Mouse (Mus musculus) duodenum, adult 2 months (tissue): ENCODE measurements around the gene Snx32. TPM values are rescaled to one million over a fixed set of nuclear protein-coding genes. Genes with fewer than 3 reads are reported as not detected.

Experiments
- polyA plus RNA-seq: library from polyadenylated mRNA; depleted of rRNA; stranded (reverse); fragments of >200 nt; gene quantifications from 2 replicates; pipeline ENCODE4 v1.2.3, GENCODE M21; 2012; ENCODE audit warnings: low replicate concordance; rRNA removed

The Snx32 gene
- 2.3 and 3.4 TPM in 2 replicates for polyA plus RNA-seq

DNA sequence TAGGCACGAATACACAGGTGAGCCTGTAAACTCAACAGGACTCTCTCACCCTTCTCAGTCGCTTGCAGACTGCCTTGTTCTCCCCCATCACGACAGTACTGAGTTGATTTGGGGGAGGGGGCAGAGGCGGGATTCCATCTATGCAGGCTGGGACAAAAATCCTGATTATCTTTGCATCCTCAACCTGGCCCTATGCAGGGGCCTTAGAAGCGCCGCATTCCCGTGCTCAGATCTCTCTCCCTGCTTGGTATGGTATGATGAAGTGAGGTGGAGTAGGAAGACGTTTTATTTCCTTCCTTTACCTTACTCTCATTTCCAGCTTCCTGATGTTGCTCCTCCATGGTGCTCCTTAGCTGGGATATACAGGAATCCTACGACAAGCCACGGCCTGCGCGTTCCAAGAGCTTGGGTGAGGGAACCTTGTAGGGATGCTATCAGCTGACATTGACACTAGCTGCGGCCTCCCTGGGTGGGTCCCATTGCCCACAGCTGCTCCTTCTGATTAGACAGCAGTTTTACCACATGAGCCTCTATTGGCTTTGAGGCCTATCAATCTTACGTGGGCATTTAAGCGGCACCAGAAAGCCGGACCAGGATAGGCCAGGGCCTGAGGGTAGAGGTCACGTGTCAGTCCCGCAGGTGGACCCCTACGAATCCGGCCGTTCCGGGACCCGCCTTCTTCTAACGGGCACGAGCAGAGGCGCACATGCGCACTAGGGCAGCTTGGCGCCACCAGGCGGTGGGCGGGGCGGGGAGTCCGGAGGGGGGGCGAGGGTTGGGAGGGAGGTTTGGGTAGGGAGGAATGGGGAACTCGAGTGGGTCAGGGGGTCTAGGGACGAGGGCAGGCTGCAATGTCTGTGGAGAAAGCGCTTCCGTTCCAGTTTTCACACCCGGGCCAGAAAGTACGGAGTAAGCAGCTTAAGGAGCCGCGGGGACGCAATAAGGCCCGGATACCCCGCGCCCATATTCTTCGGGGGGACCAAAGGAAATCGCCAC is at the start of gene Snx32:
Gene Snx32, minus strand, starts transcription at position 508 of the 996 bp plus-strand sequence.

DNA sequence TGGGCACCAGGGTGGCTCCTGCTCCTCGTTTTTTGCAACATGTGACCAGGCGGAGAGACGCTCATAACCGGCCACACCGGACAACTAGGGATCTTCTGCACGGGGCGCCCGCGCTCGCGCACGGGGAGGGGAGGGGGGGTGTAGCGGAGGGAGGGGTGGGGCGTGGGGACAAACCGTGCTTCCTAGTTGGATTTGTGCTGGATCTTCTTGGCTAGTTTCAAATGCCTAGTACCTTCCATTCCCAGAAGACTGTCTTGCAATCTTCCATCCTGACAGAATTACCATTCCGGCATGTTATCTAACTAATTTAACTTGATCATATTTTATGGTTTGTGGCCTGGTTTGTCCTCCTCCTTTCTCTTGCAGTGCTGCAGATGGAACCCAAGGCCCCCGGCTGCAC is 6.7 kb downstream of the Snx32 start, which contains the start of gene 1700020D05Rik:
Gene 1700020D05Rik, minus strand, starts transcription at position 101 of the 400 bp plus-strand sequence.

GRCm38 (mm10) chr19:5490313-5490897 is 19.9 kb downstream of the Snx32 start, which contains the start of gene Cfl1:
TSS of gene Cfl1 (plus strand) at chr19:5490455.

DNA sequence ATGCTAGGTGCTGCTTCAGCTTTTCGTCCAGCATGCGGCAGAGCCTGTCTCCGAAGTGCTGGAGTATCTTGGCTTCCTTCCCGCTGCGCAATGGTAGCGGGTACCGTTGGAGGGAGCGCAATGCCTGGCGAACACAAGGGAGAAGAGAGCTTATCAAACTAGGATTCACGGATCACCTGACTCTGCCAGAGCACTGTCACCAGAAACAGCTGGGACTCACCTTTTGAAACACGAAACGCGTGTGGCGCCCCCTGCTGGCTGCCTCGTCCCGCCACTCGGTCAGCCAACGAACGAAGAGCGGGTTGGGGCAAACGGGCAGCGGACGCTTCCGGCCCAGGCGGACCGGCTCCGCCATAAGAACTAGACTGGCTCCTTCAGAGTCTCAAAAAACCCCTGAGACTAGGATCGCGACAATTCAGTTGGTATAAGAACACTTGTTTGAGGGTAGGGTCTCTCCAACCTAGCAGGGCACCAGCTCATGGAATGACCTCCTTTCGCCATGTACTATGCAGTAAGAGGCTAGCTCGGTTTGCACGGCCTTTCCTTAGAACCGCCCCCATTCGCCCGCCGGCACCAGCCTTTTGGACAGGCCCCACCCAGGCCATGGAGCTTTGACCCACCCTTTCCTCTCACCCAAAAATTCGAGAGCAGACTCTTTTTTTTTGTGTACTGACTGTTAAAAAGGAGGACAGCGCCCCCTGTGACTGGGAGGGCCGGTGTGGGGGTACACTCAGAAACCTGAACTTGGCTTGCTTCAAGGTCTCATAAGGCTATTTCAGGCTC is 22.4 kb downstream of the Snx32 start, which contains the start of gene Mus81:
Gene Mus81, minus strand, starts transcription at position 635 of the 783 bp plus-strand sequence.

GRCm38 (mm10) chr19:5473720-5474119 is 36.6 kb downstream of the Snx32 start, which contains the start of gene Efemp2:
TSS of gene Efemp2 (plus strand) at chr19:5473954.

GRCm38 (mm10) chr19:5468374-5468773 is 42.0 kb downstream of the Snx32 start, which contains the start of gene Ctsw:
TSS of gene Ctsw (minus strand) at chr19:5468507.

DNA sequence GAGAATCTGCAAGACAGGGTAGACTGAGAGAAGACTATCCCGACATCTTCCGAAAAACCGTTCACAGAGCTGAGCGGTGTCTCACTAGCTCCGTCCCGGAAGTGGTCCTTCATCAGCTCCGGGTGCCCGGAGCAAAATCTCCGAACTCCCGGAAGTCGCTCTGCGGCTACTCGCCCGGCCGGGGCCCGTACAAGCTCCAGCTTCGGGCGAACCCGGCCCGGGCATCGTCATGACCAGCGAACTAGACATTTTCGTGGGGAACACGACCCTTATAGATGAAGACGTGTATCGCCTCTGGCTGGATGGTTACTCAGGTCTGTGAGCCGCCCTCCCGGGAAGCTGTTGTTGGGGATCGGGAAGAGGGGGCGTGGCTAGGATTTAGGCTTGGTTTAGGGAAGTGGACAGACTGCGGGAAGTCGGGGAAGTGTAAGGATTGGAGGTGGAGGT is 49.9 kb downstream of the Snx32 start, which contains the start of gene Fibp:
Gene Fibp, plus strand, starts transcription at position 151 of the 447 bp plus-strand sequence.

GRCm38 (mm10) chr19:5457746-5458442 is 52.4 kb downstream of the Snx32 start, which contains the start of gene Ccdc85b:
TSS of gene Ccdc85b (minus strand) at chr19:5457894.

DNA sequence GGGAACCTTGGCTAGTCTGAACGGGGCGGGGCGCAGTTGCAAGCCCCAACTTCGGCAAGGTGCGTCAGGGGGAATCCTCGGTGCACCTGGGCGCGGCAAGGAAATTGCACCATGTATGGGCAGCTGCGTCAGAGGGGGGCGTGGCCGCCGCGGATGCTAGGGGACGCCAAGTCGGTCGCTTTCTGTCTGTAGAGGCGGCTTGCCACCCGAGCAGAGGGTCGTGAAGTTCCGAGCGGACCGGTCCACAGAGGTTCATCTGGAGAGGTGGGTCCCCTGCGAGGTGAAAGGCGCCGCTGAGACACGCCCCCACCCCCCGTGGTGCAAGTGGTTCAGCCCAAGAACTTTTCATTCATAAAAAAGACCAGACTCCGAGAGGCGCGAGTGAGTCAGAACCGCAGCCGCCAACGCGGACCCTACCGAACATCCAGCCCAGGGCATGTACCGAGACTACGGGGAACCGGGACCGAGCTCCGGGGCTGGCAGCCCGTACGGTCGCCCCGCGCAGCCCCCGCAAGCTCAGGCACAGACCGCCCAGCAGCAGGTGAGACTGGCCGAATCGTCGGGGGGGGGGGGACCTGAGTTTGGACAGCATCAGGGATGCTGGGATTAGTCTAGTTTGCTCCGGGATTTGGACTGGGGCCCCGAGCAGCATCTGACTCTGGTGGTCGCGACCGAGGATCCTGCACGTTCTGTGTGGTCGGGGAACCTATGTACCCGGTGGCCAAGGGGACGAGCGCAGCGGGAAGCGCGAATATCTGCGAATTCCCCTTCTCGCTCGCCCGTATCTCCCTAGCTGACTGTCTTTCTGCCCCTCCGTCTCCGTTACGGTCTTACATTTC is 62.6 kb downstream of the Snx32 start, which contains the start of gene Fosl1:
Gene Fosl1, plus strand, starts transcription at position 33 of the 839 bp plus-strand sequence.

Other genes starting within 250 kb of the Snx32 start
- gene Pacs1, start 237.4 kb downstream of the Snx32 start, polyA plus RNA-seq: 6.7 and 7.8 TPM in 2 replicates
- gene Sf3b2, start 215.1 kb downstream of the Snx32 start, polyA plus RNA-seq: 86.5 and 99.5 TPM in 2 replicates
- 0.08 TPM in 1 of 2 replicates, not detected in the other for gene Gal3st3, start 212.2 kb downstream of the Snx32 start, polyA plus RNA-seq
- not detected in 2 replicates for gene Catsper1, start 174.8 kb downstream of the Snx32 start, polyA plus RNA-seq
- 775 and 1,382 TPM in 2 replicates for gene Cst6, start 161.0 kb downstream of the Snx32 start, polyA plus RNA-seq
- 22.1 and 39.9 TPM in 2 replicates for gene Eif1ad, start 143.8 kb downstream of the Snx32 start, polyA plus RNA-seq
- 134 and 143 TPM in 2 replicates for gene Banf1, start 143.4 kb downstream of the Snx32 start, polyA plus RNA-seq
- 4.2 and 12.1 TPM in 2 replicates for gene Sart1, start 121.8 kb downstream of the Snx32 start, polyA plus RNA-seq
- 0.38 and 5.1 TPM in 2 replicates for gene Tsga10ip, start 108.0 kb downstream of the Snx32 start, polyA plus RNA-seq
- gene Drap1, start 85.6 kb downstream of the Snx32 start, polyA plus RNA-seq: 75.9 and 95.8 TPM in 2 replicates
- 53.5 and 90.2 TPM in 2 replicates for gene AI837181, start 85.4 kb downstream of the Snx32 start, polyA plus RNA-seq
- 0.43 and 3.2 TPM in 2 replicates for gene Fosl1, start 63.0 kb downstream of the Snx32 start, polyA plus RNA-seq
- 3.0 and 4.1 TPM in 2 replicates for gene Ccdc85b, start 52.6 kb downstream of the Snx32 start, polyA plus RNA-seq
- gene Fibp, start 49.9 kb downstream of the Snx32 start, polyA plus RNA-seq: 77.1 and 157 TPM in 2 replicates
- 3.0 and 8.9 TPM in 2 replicates for gene Ctsw, start 42.0 kb downstream of the Snx32 start, polyA plus RNA-seq
- 24.2 and 26.7 TPM in 2 replicates for gene Efemp2, start 36.6 kb downstream of the Snx32 start, polyA plus RNA-seq
- 24.4 and 30.3 TPM in 2 replicates for gene Mus81, start 22.1 kb downstream of the Snx32 start, polyA plus RNA-seq
- gene Cfl1, start 20.1 kb downstream of the Snx32 start, polyA plus RNA-seq: 354 and 628 TPM in 2 replicates
- 0.19 TPM in 1 of 2 replicates, not detected in the other for gene 1700020D05Rik, start 6.8 kb downstream of the Snx32 start, polyA plus RNA-seq
- gene Ovol1, start 50.1 kb upstream of the Snx32 start, polyA plus RNA-seq: 50.7 and 55.8 TPM in 2 replicates
- gene Ap5b1, start 57.5 kb upstream of the Snx32 start, polyA plus RNA-seq: 27.3 and 37.3 TPM in 2 replicates
- gene Rnaseh2c, start 91.3 kb upstream of the Snx32 start, polyA plus RNA-seq: 55.0 and 64.6 TPM in 2 replicates
- gene Kat5, start 99.7 kb upstream of the Snx32 start, polyA plus RNA-seq: 28.1 and 29.4 TPM in 2 replicates
- 63.4 and 69.8 TPM in 2 replicates for gene Rela, start 126.9 kb upstream of the Snx32 start, polyA plus RNA-seq
- 31.8 and 39.3 TPM in 2 replicates for gene Sipa1, start 153.2 kb upstream of the Snx32 start, polyA plus RNA-seq
- 93.9 and 146 TPM in 2 replicates for gene Map3k11, start 178.2 kb upstream of the Snx32 start, polyA plus RNA-seq
- gene Pcnx3, start 178.4 kb upstream of the Snx32 start, polyA plus RNA-seq: 123 and 125 TPM in 2 replicates
- 0.49 TPM in 1 of 2 replicates, not detected in the other for gene Kcnk7, start 193.8 kb upstream of the Snx32 start, polyA plus RNA-seq
- 67.9 and 83.9 TPM in 2 replicates for gene Ehbp1l1, start 215.8 kb upstream of the Snx32 start, polyA plus RNA-seq
- gene Fam89b, start 219.1 kb upstream of the Snx32 start, polyA plus RNA-seq: 93.2 and 129 TPM in 2 replicates
- gene Ltbp3, start 230.4 kb upstream of the Snx32 start, polyA plus RNA-seq: 22.6 and 31.6 TPM in 2 replicates